Mouse (Mus musculus) embryonic facial prominence, embryonic 13.5 days (tissue): Measurements from ENCODE around the gene Srcap. TPM values are rescaled to one million over a fixed set of nuclear protein-coding genes. Genes with fewer than 3 reads are reported as not detected.
"Not testable (repeated sequence)": the region's sequence is repeated elsewhere in the genome, so short reads cannot be mapped to it uniquely, and the experiment has no call there.

Source experiments
- ATAC-seq: fragments of 200-750 bp; cut with Nextera tagmentation; 2 replicates; pipeline ENCODE4 v1.8.0; 2017; ENCODE audit warnings: low read depth; ENCODE audit not compliant: insufficient number of reproducible peaks, insufficient read depth, low FRiP score, low TSS enrichment
- H3K27ac ChIP-seq: fragments of 300-500 bp; sonication (generic); 2 replicates; pipeline ENCODE4 v1.5.1; 2015; ENCODE audit warnings: moderate library complexity, mild to moderate bottlenecking, inconsistent platforms
- H3K27me3 ChIP-seq: fragments of 300-500 bp; sonication (generic); 2 replicates; pipeline ENCODE4 v1.6.1; 2015; ENCODE audit warnings: mild to moderate bottlenecking, inconsistent platforms
- H3K36me3 ChIP-seq: fragments of 300-500 bp; sonication (generic); 2 replicates; pipeline ENCODE4 v1.6.1; 2015; ENCODE audit warnings: mild to moderate bottlenecking, inconsistent platforms
- H3K4me1 ChIP-seq: fragments of 300-500 bp; sonication (generic); 2 replicates; pipeline ENCODE4 v1.6.1; 2015; ENCODE audit warnings: inconsistent platforms
- H3K4me2 ChIP-seq: fragments of 300-500 bp; sonication (generic); 2 replicates; pipeline ENCODE4 v1.6.1; 2015; ENCODE audit warnings: moderate library complexity, mild to moderate bottlenecking, inconsistent platforms
- H3K4me3 ChIP-seq: fragments of 300-500 bp; sonication (generic); 2 replicates; pipeline ENCODE4 v1.5.1; 2015; ENCODE audit warnings: mild to moderate bottlenecking, inconsistent platforms
- H3K9ac ChIP-seq: fragments of 300-500 bp; sonication (generic); 2 replicates; pipeline ENCODE4 v1.6.1; 2015; ENCODE audit warnings: mild to moderate bottlenecking, inconsistent platforms
- H3K9me3 ChIP-seq: fragments of 300-500 bp; sonication (generic); 2 replicates; pipeline ENCODE4 v1.6.1; 2016; ENCODE audit warnings: inconsistent platforms
- WGBS: fragments of 180-500 bp; shearing (Covaris S2); methylation state at CpG from one replicate; pipeline ENCODE4 v1.1.7; 2015; ENCODE audit warnings: mixed read lengths; 5-methylcytosine and 5-hydroxymethylcytosine counted together
- polyA plus RNA-seq: library from polyadenylated mRNA; unstranded; fragments of >200 nt; fragmentation: Nextera tagmentation; extraction: Ambion mirVana; gene quantifications from 2 replicates; pipeline ENCODE4 v1.2.1, GENCODE M21; 2015

Srcap gene
- polyA plus RNA-seq, 1 experiment from 2014 or later = 55.6 TPM

- Histone ChIP-seq H3K27me3 (no peaks in the 10 kb centered on the region), H3K27ac (no peak overlapping the region), H3K4me1 (no peaks in the 10 kb centered on the region), H3K4me2 (no peak overlapping the region), H3K9ac (no peak overlapping the region), H3K9me3 (no peaks in the 10 kb centered on the region), H3K4me3 (no peak overlapping the region), H3K36me3 (peaks cover 3% of the 10 kb centered on the region)
- ATAC-seq = no peak
- WGBS = 83% methylated on average over 2 of the region's 2 CpGs
Observed at GRCm38 (mm10) chr7:127497382-127497781, 14.4 kb upstream of the Srcap start.

- Histone ChIP-seq H3K9ac (no peak overlapping the region), H3K4me3 (no peak overlapping the region), H3K27me3 (no peaks in the 10 kb centered on the region), H3K36me3 (no peaks in the 10 kb centered on the region), H3K27ac (no peak overlapping the region), H3K9me3 (no peaks in the 10 kb centered on the region), H3K4me2 (no peak overlapping the region), H3K4me1 (no peaks in the 10 kb centered on the region)
- WGBS = 43% methylated on average over 3 of the region's 3 CpGs
- no peak for ATAC-seq
Observed at GRCm38 (mm10) chr7:127498407-127498806, 13.4 kb upstream of the Srcap start.

- no peaks in the 10 kb centered on the region for H3K36me3 ChIP-seq
- no peaks in the 10 kb centered on the region for H3K27me3 ChIP-seq
- ATAC-seq = no peak
- no peak overlapping the region for H3K4me3 ChIP-seq
- no peak overlapping the region for H3K27ac ChIP-seq
- H3K4me1 ChIP-seq = peaks cover 6% of the 10 kb centered on the region
- H3K4me2 ChIP-seq = no peak overlapping the region
- 94% methylated on average over 3 of the region's 3 CpGs for WGBS
- no peaks in the 10 kb centered on the region for H3K9me3 ChIP-seq
- H3K9ac ChIP-seq = no peak overlapping the region
Observed at GRCm38 (mm10) chr7:127508291-127508690, 3.5 kb upstream of the Srcap start.

- ATAC-seq, H3K9me3 ChIP-seq, H3K4me3 ChIP-seq, H3K4me2 ChIP-seq, H3K27ac ChIP-seq, H3K27me3 ChIP-seq, H3K9ac ChIP-seq, H3K36me3 ChIP-seq: not testable (repeated sequence)
- H3K4me1 ChIP-seq = peaks cover 15% of the 10 kb centered on the region
- 84% methylated on average over 4 of the region's 4 CpGs for WGBS
Observed at GRCm38 (mm10) chr7:127509830-127510229, 2.0 kb upstream of the Srcap start.

GRCm38 (mm10) chr7:127511241-127511640 lies 542 bp upstream of the Srcap start:
- H3K36me3 ChIP-seq = peaks cover 14% of the 10 kb centered on the region
- H3K4me1 ChIP-seq = peaks cover 15% of the 10 kb centered on the region
- H3K4me3 ChIP-seq = peak overlapping the region; percentile 77
- H3K27me3 ChIP-seq = no peaks in the 10 kb centered on the region
- peak overlapping the region; percentile 64 for H3K4me2 ChIP-seq
- H3K9me3 ChIP-seq = no peaks in the 10 kb centered on the region
- peak overlapping the region; percentile 98 for H3K27ac ChIP-seq
- 25% methylated on average over 8 of the region's 8 CpGs for WGBS
- H3K9ac ChIP-seq = peak overlapping the region; percentile 86
- no peak for ATAC-seq

GRCm38 (mm10) chr7:127512231-127513015 lies 640 bp downstream of the Srcap start:
- Histone ChIP-seq H3K4me3 (peak overlapping the region; percentile 77), H3K27me3 (no peaks in the 10 kb centered on the region), H3K9ac (peak overlapping the region; percentile 86), H3K9me3 (no peaks in the 10 kb centered on the region), H3K4me1 (peaks cover 15% of the 10 kb centered on the region), H3K36me3 (peaks cover 25% of the 10 kb centered on the region), H3K27ac (peak overlapping the region; percentile 98), H3K4me2 (peak overlapping the region; percentile 64)
- WGBS = under 1% methylated on average over 92 of the region's 93 CpGs
- peak; percentile 80 for ATAC-seq

- peak overlapping the region; percentile 64 for H3K4me2 ChIP-seq
- peaks cover 15% of the 10 kb centered on the region for H3K4me1 ChIP-seq
- peak overlapping the region; percentile 98 for H3K27ac ChIP-seq
- peaks cover 31% of the 10 kb centered on the region for H3K36me3 ChIP-seq
- H3K9me3 ChIP-seq = no peaks in the 10 kb centered on the region
- H3K9ac ChIP-seq = peak overlapping the region; percentile 86
- H3K27me3 ChIP-seq = no peaks in the 10 kb centered on the region
- peak overlapping the region; percentile 77 for H3K4me3 ChIP-seq
- no peak for ATAC-seq
- 34% methylated on average over 8 of the region's 8 CpGs for WGBS
Observed at GRCm38 (mm10) chr7:127513016-127513390, 1.2 kb downstream of the Srcap start.

- no peak for ATAC-seq
- 78% methylated on average over 3 of the region's 3 CpGs for WGBS
- H3K4me3 ChIP-seq = peak overlapping the region; percentile 77
- no peaks in the 10 kb centered on the region for H3K9me3 ChIP-seq
- H3K4me1 ChIP-seq = peaks cover 15% of the 10 kb centered on the region
- no peak overlapping the region for H3K27ac ChIP-seq
- peaks cover 39% of the 10 kb centered on the region for H3K36me3 ChIP-seq
- H3K27me3 ChIP-seq = no peaks in the 10 kb centered on the region
- peak overlapping the region; percentile 36; the same call in 1 of the 2 replicates for H3K9ac ChIP-seq
- peak overlapping the region; percentile 64 for H3K4me2 ChIP-seq
Observed at GRCm38 (mm10) chr7:127513781-127514180, 2.0 kb downstream of the Srcap start.

- H3K4me3 ChIP-seq = no peak overlapping the region
- H3K4me1 ChIP-seq = peaks cover 15% of the 10 kb centered on the region
- H3K9me3 ChIP-seq = no peaks in the 10 kb centered on the region
- ATAC-seq = no peak
- H3K36me3 ChIP-seq = peaks cover 57% of the 10 kb centered on the region
- WGBS = 92% methylated on average over 7 of the region's 7 CpGs
- H3K4me2 ChIP-seq = no peak overlapping the region
- no peak overlapping the region for H3K9ac ChIP-seq
- no peak overlapping the region for H3K27ac ChIP-seq
- no peaks in the 10 kb centered on the region for H3K27me3 ChIP-seq
Observed at GRCm38 (mm10) chr7:127515846-127516245, 4.1 kb downstream of the Srcap start.

GRCm38 (mm10) chr7:127516344-127516743 lies 4.6 kb downstream of the Srcap start:
- Histone ChIP-seq H3K9me3 (no peaks in the 10 kb centered on the region), H3K4me2 (no peak overlapping the region), H3K27ac (no peak overlapping the region), H3K36me3 (peaks cover 62% of the 10 kb centered on the region), H3K4me3 (no peak overlapping the region), H3K27me3 (no peaks in the 10 kb centered on the region), H3K9ac (no peak overlapping the region), H3K4me1 (peaks cover 11% of the 10 kb centered on the region)
- ATAC-seq = no peak
- WGBS = 91% methylated on average over 7 of the region's 7 CpGs

GRCm38 (mm10) chr7:127519284-127519683 lies 7.5 kb downstream of the Srcap start, which contains the start of gene Gm42715:
Gm42715 (plus strand) TSS chr7:127519584.
- Histone ChIP-seq H3K9me3 (no peaks in the 10 kb centered on the region), H3K4me3 (no peak within 1 kb of the TSS), H3K4me2 (no peak within 1 kb of the TSS), H3K27ac (no peak within 1 kb of the TSS), H3K36me3 (peaks cover 85% of the 10 kb centered on the region), H3K9ac (no peak within 1 kb of the TSS), H3K27me3 (no peaks in the 10 kb centered on the region), H3K4me1 (no peaks in the 10 kb centered on the region)
- 89% methylated on average over 3 of the region's 3 CpGs for WGBS
- no peak for ATAC-seq

- Histone ChIP-seq H3K9ac (no peak overlapping the region), H3K4me3 (no peak overlapping the region), H3K4me2 (no peak overlapping the region), H3K27me3 (no peaks in the 10 kb centered on the region), H3K36me3 (peaks cover 95% of the 10 kb centered on the region), H3K9me3 (no peaks in the 10 kb centered on the region), H3K27ac (no peak overlapping the region), H3K4me1 (no peaks in the 10 kb centered on the region)
- WGBS = 93% methylated on average over 3 of the region's 3 CpGs
- no peak for ATAC-seq
Observed at GRCm38 (mm10) chr7:127541671-127542070, 29.9 kb downstream of the Srcap start.
